Mouse (Mus musculus): ENCODE measurements at regions not wholly inside any gene's neighbourhood (a gene's known extent, or its start where the extent isn't known, plus 50 kb on each side); places are given as distances from the start of the nearest gene placed in this dataset.

DNA sequence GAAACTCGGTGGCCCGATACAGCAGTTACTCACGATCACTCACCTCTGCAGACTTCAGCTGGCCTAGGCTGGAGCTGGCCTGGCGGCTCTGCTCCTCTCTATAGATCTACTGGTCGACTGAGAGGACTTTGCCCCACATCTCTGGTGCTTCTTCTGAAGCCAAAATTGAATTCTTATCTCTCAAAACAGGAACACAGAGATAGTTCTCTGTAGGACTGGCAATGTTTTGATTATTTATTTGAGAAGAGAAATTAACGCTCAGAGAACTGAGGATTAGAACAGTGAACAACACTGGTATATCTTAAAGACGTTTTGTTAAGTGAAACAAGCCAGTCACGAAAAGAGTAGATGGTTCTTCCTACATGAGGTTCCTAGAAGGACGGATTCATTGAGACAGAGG lies 59.3 kb upstream of the Sv2b start:
- TF ChIP-seq CTCF (IDR thresholded peaks at IDR 0.05; ENCODE audit: borderline replicate concordance, extremely low read depth, insufficient read depth, insufficient read length) = no peak
- no peak for TF ChIP-seq POLR2A (IDR thresholded peaks at IDR 0.05; ENCODE audit: borderline replicate concordance, extremely low read depth, insufficient read depth, insufficient read length, poor library complexity, severe bottlenecking)
